Mouse (Mus musculus) hindbrain, embryonic 14.5 days (tissue): ENCODE data around the gene Dpp6. TPM values are rescaled to one million over a fixed set of nuclear protein-coding genes. Genes with fewer than 3 reads are reported as not detected.

Experiments
- ATAC-seq: fragments of 200-750 bp; cut with Nextera tagmentation; 2 replicates; pipeline ENCODE4 v1.8.0; 2017; ENCODE audit warnings: moderate number of reproducible peaks, mild to moderate bottlenecking, moderate TSS enrichment, moderate library complexity; ENCODE audit not compliant: low FRiP score
- DNase-seq: peaks from one replicate; pipeline ENCODE4 v3.0.0-alpha.2; 2015; ENCODE audit warnings: low spot score
- H3K27ac ChIP-seq: fragments of 300-500 bp; sonication (generic); 2 replicates; pipeline ENCODE4 v1.5.1; 2014; ENCODE audit warnings: mild to moderate bottlenecking, moderate library complexity
- H3K27me3 ChIP-seq: fragments of 300-500 bp; sonication (generic); 2 replicates; pipeline ENCODE4 v1.6.1; 2014; ENCODE audit warnings: mild to moderate bottlenecking, low read length, mixed read lengths; ENCODE audit not compliant: control insufficient read depth, insufficient read depth
- H3K36me3 ChIP-seq: fragments of 300-500 bp; sonication (generic); replicated peaks from 2 replicates; pipeline ENCODE4 v1.6.1; 2014; ENCODE audit not compliant: control insufficient read depth, insufficient read depth
- H3K4me1 ChIP-seq: fragments of 300-500 bp; sonication (generic); replicated peaks from 2 replicates; pipeline ENCODE4 v1.6.1; 2014; ENCODE audit warnings: antibody characterized with exemption, low read length, mixed read lengths; ENCODE audit not compliant: control insufficient read depth, insufficient read depth
- H3K4me2 ChIP-seq: fragments of 300-500 bp; sonication (generic); replicated peaks from 2 replicates; pipeline ENCODE4 v1.6.1; 2014; ENCODE audit warnings: mild to moderate bottlenecking, moderate library complexity
- H3K4me3 ChIP-seq: fragments of 300-500 bp; sonication (generic); replicated peaks from 2 replicates; pipeline ENCODE4 v1.5.1; 2014; ENCODE audit warnings: mild to moderate bottlenecking, low read length
- H3K9ac ChIP-seq: fragments of 300-500 bp; sonication (generic); 2 replicates; pipeline ENCODE4 v1.6.1; 2014
- H3K9me3 ChIP-seq: fragments of 300-500 bp; sonication (generic); 2 replicates; pipeline ENCODE4 v1.6.1; 2016; ENCODE audit warnings: low read length; ENCODE audit not compliant: control insufficient read depth
- WGBS: fragments of 180-500 bp; shearing (Covaris S2); extraction: QIAGEN DNeasy Blood & Tissue Kit; methylation state at CpG from one replicate; pipeline ENCODE4 v1.1.7; 2014; 5-methylcytosine and 5-hydroxymethylcytosine counted together
- polyA plus RNA-seq: library from polyadenylated mRNA; unstranded; fragments of >200 nt; fragmentation: Nextera tagmentation; extraction: Ambion mirVana; gene quantifications from 2 replicates; pipeline ENCODE4 v1.2.1, GENCODE M21; 2014

Dpp6 gene
- polyA plus RNA-seq, 1 experiment from 2014 or later: 86.7 TPM

- H3K9ac ChIP-seq: no peak overlapping the region
- H3K4me1 ChIP-seq: peaks cover 5% of the 10 kb centered on the region
- no peaks in the 10 kb centered on the region for H3K9me3 ChIP-seq
- DNase-seq: no peak
- no peak for ATAC-seq
- no peaks in the 10 kb centered on the region for H3K27me3 ChIP-seq
- no peak overlapping the region for H3K4me2 ChIP-seq
- no peak overlapping the region for H3K4me3 ChIP-seq
- H3K27ac ChIP-seq: no peak overlapping the region
- peaks cover 10% of the 10 kb centered on the region; the same call in 1 of the 2 replicates for H3K36me3 ChIP-seq
Measured at GRCm38 (mm10) chr5:27707283-27707682, 890.3 kb downstream of the Dpp6 start.

DNA sequence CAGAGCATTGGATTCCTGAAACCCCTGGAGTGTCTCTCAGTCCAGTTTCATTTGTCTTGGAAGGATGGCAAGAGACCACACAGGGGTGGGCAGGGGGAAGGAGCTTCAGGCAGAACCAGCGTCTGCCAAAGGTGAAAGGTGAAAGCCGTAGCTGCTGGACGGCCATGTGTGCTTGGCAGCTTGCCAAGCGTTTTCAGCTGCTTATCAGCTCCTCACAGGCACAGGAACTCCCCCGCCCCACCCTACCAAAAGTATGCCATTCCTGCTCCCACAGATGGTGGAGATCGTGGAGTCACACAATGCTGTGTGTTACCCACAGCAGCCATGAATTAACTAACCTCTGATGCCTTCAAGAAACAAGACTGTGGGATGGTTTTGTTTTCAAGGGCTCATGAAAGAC is 891.2 kb downstream of the Dpp6 start:
- no peaks in the 10 kb centered on the region for H3K9me3 ChIP-seq
- 34% methylated on average over 6 of the region's 6 CpGs for WGBS
- DNase-seq: no peak
- no peak overlapping the region for H3K9ac ChIP-seq
- peaks cover 5% of the 10 kb centered on the region for H3K4me1 ChIP-seq
- no peak overlapping the region for H3K4me3 ChIP-seq
- no peaks in the 10 kb centered on the region for H3K27me3 ChIP-seq
- no peak overlapping the region for H3K4me2 ChIP-seq
- no peak overlapping the region for H3K27ac ChIP-seq
- no peak; the same call in 1 of the 2 replicates for ATAC-seq
- peaks cover 10% of the 10 kb centered on the region; the same call in 1 of the 2 replicates for H3K36me3 ChIP-seq

DNA sequence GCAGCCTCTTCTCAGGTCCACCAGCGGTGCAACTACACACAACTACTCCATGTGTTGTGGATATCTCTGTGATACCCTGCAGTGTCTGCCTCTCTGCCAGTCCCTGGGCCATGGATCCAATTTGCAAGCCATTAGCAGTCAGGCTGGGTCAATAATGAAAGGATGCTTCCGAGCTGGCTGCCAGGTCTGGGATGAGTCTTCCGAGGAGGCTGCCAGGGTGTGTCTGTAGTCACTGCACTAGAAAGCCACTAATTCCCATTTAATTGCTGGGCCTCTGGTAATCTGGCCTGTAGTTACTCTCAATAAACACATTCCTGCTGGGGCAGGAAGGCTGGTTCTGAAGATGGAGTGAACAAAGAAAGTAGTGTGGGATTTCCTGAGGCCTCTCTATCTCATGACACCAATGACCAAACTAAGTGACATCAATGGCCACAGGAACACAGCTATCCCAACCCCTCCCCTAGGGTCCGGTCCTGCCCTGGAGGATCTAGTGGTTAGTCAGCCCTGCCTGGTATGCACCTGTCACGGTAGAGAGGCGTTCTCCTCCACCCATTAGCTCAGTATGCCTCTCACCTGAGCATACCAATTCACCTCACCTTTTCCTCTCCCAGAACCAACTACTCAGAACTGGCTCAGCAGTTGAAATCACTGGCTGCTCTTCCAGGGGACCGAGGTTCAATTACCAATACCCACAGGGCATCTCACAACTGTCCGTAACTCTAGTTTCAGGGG is 894.6 kb downstream of the Dpp6 start:
- no peak overlapping the region for H3K9ac ChIP-seq
- H3K27ac ChIP-seq: no peak overlapping the region
- H3K4me1 ChIP-seq: peaks cover under 1% of the 10 kb centered on the region
- 73% methylated on average over 8 of the region's 8 CpGs for WGBS
- H3K27me3 ChIP-seq: no peaks in the 10 kb centered on the region
- no peak overlapping the region for H3K4me2 ChIP-seq
- ATAC-seq: no peak; the same call in 1 of the 2 replicates
- H3K36me3 ChIP-seq: peaks cover 3% of the 10 kb centered on the region; the same call in 1 of the 2 replicates
- H3K9me3 ChIP-seq: no peaks in the 10 kb centered on the region
- DNase-seq: no peak
- no peak overlapping the region for H3K4me3 ChIP-seq

DNA sequence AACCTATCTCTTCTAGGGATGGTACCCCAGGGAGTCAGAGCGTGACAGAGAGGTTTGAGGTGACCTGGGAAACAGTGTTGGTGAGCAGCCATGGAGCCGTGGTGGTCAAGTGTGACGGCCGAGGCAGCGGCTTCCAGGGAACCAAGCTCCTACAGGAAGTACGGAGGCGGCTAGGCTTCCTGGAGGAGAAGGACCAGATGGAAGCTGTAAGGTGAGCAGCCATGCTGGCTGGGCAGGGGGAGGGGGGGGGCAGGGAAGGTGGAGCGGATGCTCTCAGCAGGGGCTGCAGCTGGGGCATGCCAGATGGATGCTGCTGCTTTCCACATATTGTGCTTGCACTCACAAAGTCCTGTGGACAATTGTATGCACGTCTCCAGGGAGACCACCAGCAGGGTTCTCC is 897.4 kb downstream of the Dpp6 start:
- Histone ChIP-seq H3K36me3 (peaks cover 9% of the 10 kb centered on the region; the same call in 1 of the 2 replicates), H3K4me1 (no peaks in the 10 kb centered on the region), H3K27ac (no peak overlapping the region), H3K9me3 (no peaks in the 10 kb centered on the region), H3K27me3 (no peaks in the 10 kb centered on the region), H3K9ac (no peak overlapping the region), H3K4me2 (no peak overlapping the region), H3K4me3 (no peak overlapping the region)
- WGBS: 47% methylated on average over 9 of the region's 9 CpGs
- DNase-seq: no peak
- no peak for ATAC-seq

DNA sequence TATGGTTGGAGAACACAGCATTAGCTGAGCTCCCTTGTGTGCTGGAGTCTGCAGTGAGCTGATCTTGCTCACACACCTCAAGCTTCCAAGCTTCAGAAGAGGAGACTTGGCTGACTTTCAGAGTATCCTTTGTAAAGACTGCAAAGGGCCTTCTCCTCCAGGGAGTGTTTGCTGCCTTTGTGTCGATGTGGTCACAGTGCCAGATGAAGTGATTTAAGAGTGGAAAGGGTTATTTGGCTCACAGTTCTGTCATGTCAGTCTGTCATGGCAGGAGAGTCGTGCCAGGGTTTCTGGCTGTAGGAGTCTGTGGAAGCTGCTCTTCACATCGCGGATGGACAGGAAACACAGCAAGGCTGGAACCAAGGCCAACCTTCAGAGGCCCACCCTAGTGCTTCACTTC is 899.0 kb downstream of the Dpp6 start:
- Histone ChIP-seq H3K27ac (no peak overlapping the region), H3K36me3 (peaks cover 9% of the 10 kb centered on the region; the same call in 1 of the 2 replicates), H3K4me3 (no peak overlapping the region), H3K4me1 (no peaks in the 10 kb centered on the region), H3K27me3 (no peaks in the 10 kb centered on the region), H3K4me2 (no peak overlapping the region), H3K9me3 (no peaks in the 10 kb centered on the region), H3K9ac (no peak overlapping the region)
- 84% methylated on average over 4 of the region's 4 CpGs for WGBS
- ATAC-seq (no peak), DNase-seq (no peak)

DNA sequence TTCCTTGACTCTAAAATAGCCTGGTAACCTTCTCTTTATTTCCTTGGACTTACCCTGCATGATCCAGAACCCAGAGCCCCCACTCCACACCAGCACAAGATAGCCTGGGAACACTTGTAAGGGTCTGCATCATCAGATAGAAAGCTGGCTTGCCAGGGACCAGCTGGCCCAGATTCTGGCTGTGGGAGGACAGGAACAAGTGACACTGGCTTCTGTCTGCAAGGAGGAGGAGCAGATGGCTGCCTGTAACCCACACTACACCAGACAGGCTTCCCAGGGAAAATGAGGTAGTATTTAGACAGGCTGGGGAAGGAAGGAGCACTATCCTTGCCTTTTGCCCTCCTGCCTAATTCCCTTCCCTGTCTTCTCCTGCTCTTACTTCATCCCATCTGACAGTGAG is 900.3 kb downstream of the Dpp6 start:
- Histone ChIP-seq H3K4me1 (no peaks in the 10 kb centered on the region), H3K4me3 (no peak overlapping the region), H3K9ac (no peak overlapping the region), H3K36me3 (peaks cover 5% of the 10 kb centered on the region; the same call in 1 of the 2 replicates), H3K27me3 (no peaks in the 10 kb centered on the region), H3K27ac (no peak overlapping the region), H3K4me2 (no peak overlapping the region), H3K9me3 (no peaks in the 10 kb centered on the region)
- ATAC-seq: no peak
- DNase-seq: no peak

- DNase-seq (no peak), ATAC-seq (no peak)
- Histone ChIP-seq H3K4me1 (no peaks in the 10 kb centered on the region), H3K9me3 (no peaks in the 10 kb centered on the region), H3K36me3 (peaks cover 5% of the 10 kb centered on the region), H3K4me2 (no peak overlapping the region), H3K9ac (no peak overlapping the region), H3K27ac (no peak overlapping the region), H3K4me3 (no peak overlapping the region), H3K27me3 (no peaks in the 10 kb centered on the region)
- 75% methylated on average over 2 of the region's 2 CpGs for WGBS
Measured at GRCm38 (mm10) chr5:27719311-27719710, 902.3 kb downstream of the Dpp6 start.

- H3K27ac ChIP-seq: no peak overlapping the region
- H3K27me3 ChIP-seq: no peaks in the 10 kb centered on the region
- no peak overlapping the region for H3K4me3 ChIP-seq
- ATAC-seq (no peak), DNase-seq (peak; percentile 40)
- WGBS: 38% methylated on average over 2 of the region's 2 CpGs
- H3K4me2 ChIP-seq: no peak overlapping the region
- H3K9ac ChIP-seq: no peak overlapping the region
- H3K36me3 ChIP-seq: peaks cover 19% of the 10 kb centered on the region
- H3K4me1 ChIP-seq: no peaks in the 10 kb centered on the region
- 0 out of 2 replicates have a peak, but pooled peaks cover 5% of the 10 kb centered on the region for H3K9me3 ChIP-seq
Measured at GRCm38 (mm10) chr5:27724460-27724859, 907.5 kb downstream of the Dpp6 start.

DNA sequence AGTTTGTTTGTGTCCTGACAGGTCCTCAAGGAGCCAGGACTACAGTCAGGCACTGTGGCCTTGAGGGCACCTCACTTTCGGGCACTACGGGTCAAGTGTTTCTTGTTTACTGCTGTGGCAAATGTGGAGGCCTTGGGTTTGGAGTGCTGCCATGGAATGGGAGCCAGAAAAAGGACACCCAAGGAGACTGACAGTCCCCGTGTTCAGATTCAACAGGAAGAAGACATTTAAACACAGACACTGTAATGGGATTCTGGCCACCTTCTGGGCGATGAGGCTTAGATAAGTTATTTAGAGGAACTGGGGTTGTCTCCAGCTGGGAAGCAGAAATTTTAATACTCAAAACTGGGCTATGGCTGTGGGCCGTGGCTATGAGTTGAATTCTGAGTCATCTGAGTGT is 913.7 kb downstream of the Dpp6 start:
- Histone ChIP-seq H3K27ac (no peak overlapping the region), H3K4me3 (no peak overlapping the region), H3K4me1 (0 out of 2 replicates have a peak, but pooled peaks cover 3% of the 10 kb centered on the region), H3K9ac (no peak overlapping the region), H3K27me3 (no peaks in the 10 kb centered on the region), H3K36me3 (peaks cover 16% of the 10 kb centered on the region), H3K9me3 (0 out of 2 replicates have a peak, but pooled peaks cover 5% of the 10 kb centered on the region), H3K4me2 (no peak overlapping the region)
- 79% methylated on average over 5 of the region's 5 CpGs for WGBS
- no peak for ATAC-seq
- DNase-seq: no peak
